Mouse (Mus musculus): ENCODE data around the gene Negr1. TPM values are rescaled to one million over a fixed set of nuclear protein-coding genes. Genes with fewer than 3 reads are reported as not detected.
A peak's percentile ranks its signal among the peaks of the same experiment; 100 is the strongest.

Negr1 gene
- polyA plus RNA-seq, 1 experiment: 1.7 TPM

DNA sequence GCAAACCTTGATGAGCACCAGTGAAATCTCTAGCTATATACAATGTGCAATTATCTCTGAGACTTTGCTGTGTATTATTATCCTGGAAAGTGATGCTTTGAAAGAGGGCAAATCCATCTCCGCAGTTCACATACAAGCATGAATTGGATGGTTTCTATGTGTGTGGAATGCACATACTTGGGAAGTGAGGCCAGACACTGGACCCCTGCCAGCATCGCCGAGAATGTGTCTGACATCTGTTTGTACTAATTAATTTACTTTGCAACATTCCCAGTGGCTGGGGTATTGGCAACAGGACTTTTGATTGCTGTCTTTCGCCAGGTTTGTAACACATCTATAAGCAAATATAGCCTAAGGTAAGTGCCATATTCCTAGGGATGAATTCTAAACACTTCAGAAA lies 420.5 kb downstream of the Negr1 start:
- H3K27me3 ChIP-seq (replicated peaks; ENCODE audit: control insufficient read depth, insufficient read depth, low read length): no peaks in the 10 kb centered on the region
- peak; percentile 8 for DNase-seq
- no peaks in the 10 kb centered on the region for H3K36me3 ChIP-seq (ENCODE audit: control insufficient read depth, insufficient read depth, low read length)
- H3K4me3 ChIP-seq (ENCODE audit: insufficient read depth, low read depth, low read length): no peak overlapping the region
- no peaks in the 10 kb centered on the region for H3K4me1 ChIP-seq (ENCODE audit: control insufficient read depth, insufficient read depth, low read length)
- no peak overlapping the region for H3K27ac ChIP-seq (ENCODE audit: insufficient read depth, low read depth, low read length)
- TF ChIP-seq POLR2A (IDR thresholded peaks at IDR 0.05; ENCODE audit: low read depth, low read length) (no peak), CTCF (conservative IDR thresholded peaks at IDR 0.05; ENCODE audit: insufficient read depth, insufficient read length, low read depth, low read length) (no peak)
- 42% methylated on average over 4 of the region's 4 CpGs for WGBS

DNA sequence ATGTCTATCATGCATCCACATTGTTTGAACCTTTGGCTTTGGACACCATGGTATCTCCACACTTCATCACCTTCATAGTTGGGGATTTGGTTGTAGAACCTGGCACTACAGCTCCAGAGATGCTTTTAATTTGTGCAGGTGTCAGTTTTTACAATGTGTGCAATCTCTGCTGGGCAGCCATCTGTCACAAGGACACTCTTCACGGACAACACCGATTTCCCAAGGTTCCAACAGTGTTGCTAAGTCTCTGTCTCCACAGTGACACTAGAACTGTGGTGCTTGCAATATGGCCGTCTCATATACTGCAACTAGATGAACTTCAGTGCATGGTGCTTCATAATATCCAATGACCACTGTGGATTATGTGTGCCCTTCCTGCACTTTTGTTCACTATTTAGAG lies 425.5 kb downstream of the Negr1 start:
- TF ChIP-seq POLR2A (IDR thresholded peaks at IDR 0.05; ENCODE audit: low read depth, low read length): no peak
- no peak for TF ChIP-seq CTCF (conservative IDR thresholded peaks at IDR 0.05; ENCODE audit: insufficient read depth, insufficient read length, low read depth, low read length)

DNA sequence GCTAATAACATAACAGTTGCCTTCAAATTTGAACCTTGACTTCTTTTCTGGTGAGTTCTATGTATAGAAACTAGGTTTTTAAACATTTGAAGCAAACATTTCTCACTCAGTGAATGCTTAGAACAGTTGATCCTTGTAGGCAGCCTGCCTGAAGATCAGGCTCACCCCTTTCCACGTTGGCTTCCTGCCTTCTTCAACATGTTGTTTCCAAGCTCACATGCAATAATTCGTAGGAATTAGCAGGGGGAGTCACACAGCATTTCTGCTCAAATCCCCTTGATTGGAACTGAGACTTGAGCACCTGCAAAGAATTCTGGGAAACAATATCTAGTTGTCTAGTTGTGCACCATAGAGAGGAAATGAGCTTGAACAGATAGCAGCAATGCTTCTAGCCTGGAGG lies 430.6 kb downstream of the Negr1 start:
- DNase-seq: no peak
- no peak overlapping the region for H3K27ac ChIP-seq (ENCODE audit: insufficient read depth, low read depth, low read length)
- H3K4me3 ChIP-seq (ENCODE audit: insufficient read depth, low read depth, low read length): no peak overlapping the region
- H3K36me3 ChIP-seq (ENCODE audit: control insufficient read depth, insufficient read depth, low read length): no peaks in the 10 kb centered on the region
- H3K27me3 ChIP-seq (replicated peaks; ENCODE audit: control insufficient read depth, insufficient read depth, low read length): no peaks in the 10 kb centered on the region
- 47% methylated on average over 2 of the region's 2 CpGs for WGBS
- no peaks in the 10 kb centered on the region for H3K4me1 ChIP-seq (ENCODE audit: control insufficient read depth, insufficient read depth, low read length)
- TF ChIP-seq CTCF (conservative IDR thresholded peaks at IDR 0.05; ENCODE audit: insufficient read depth, insufficient read length, low read depth, low read length) (no peak), POLR2A (IDR thresholded peaks at IDR 0.05; ENCODE audit: low read depth, low read length) (no peak)

More for the DNA sequence above, 425.5 kb downstream of the Negr1 start:
- Histone ChIP-seq H3K27ac (ENCODE audit: insufficient read depth, low read depth, low read length) (no peak overlapping the region), H3K4me1 (ENCODE audit: control insufficient read depth, insufficient read depth, low read length) (no peaks in the 10 kb centered on the region), H3K4me3 (ENCODE audit: insufficient read depth, low read depth, low read length) (no peak overlapping the region), H3K27me3 (replicated peaks; ENCODE audit: control insufficient read depth, insufficient read depth, low read length) (no peaks in the 10 kb centered on the region), H3K36me3 (ENCODE audit: control insufficient read depth, insufficient read depth, low read length) (no peaks in the 10 kb centered on the region)
- DNase-seq: no peak
- 94% methylated on average over 3 of the region's 3 CpGs for WGBS

DNA sequence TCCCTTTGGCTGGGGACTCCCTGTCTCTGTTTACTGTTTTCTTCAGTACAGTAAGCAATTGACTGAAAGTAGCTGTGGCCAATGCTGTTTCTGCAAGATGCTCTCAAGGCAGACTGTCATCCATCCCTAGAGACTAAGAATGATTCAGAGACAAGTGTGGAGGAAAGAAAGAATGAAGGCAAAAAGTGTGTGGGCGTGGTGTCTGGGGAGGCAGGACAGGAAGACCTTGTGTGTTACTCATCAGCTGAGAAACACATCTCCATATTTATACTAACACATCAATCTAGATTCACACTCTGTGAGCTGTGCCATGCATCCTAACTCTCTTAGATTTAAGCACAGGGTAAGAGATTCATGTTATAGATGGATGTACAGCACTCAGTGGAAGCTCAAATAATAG lies 431.2 kb downstream of the Negr1 start:
- H3K4me3 ChIP-seq (ENCODE audit: insufficient read depth, low read depth, low read length): no peak overlapping the region
- TF ChIP-seq POLR2A (IDR thresholded peaks at IDR 0.05; ENCODE audit: low read depth, low read length): no peak
- no peak for TF ChIP-seq CTCF (conservative IDR thresholded peaks at IDR 0.05; ENCODE audit: insufficient read depth, insufficient read length, low read depth, low read length)
- DNase-seq: no peak
- H3K36me3 ChIP-seq (ENCODE audit: control insufficient read depth, insufficient read depth, low read length): no peaks in the 10 kb centered on the region
- H3K4me1 ChIP-seq (ENCODE audit: control insufficient read depth, insufficient read depth, low read length): no peaks in the 10 kb centered on the region
- no peak overlapping the region for H3K27ac ChIP-seq (ENCODE audit: insufficient read depth, low read depth, low read length)
- 90% methylated on average over 1 of the region's 1 CpGs for WGBS
- H3K27me3 ChIP-seq (replicated peaks; ENCODE audit: control insufficient read depth, insufficient read depth, low read length): no peaks in the 10 kb centered on the region

DNA sequence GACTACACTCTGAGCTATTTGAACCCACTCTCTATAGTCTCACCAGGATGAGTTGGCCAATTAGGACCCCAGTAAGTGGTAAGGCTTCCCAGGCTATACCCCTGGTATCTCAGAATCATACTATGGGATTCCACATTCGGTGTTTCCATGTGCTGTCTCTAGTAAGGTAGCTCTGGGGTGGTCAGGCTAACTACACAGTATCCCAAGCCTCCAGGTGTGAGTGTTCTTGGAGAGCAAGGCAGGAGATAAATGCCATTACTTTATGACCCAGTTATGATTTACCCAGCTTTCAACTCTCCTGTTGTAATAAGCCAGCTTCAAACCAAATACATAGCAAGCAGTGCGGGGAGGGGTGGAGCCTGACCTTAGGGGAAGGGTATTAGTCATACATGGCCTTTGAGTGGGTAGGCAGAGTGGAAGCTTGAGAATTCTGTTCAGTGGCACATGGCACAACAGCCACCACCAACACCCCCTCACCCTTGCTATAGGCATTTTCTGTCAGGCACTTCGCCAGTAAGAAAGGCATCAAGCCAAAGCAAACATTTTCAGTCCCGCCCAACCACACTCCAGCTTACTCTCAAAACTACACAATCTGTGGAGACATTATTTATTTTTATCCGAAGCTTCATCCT lies 437.7 kb downstream of the Negr1 start:
- no peaks in the 10 kb centered on the region for H3K27me3 ChIP-seq (replicated peaks; ENCODE audit: control insufficient read depth, insufficient read depth, low read length)
- H3K27ac ChIP-seq (ENCODE audit: insufficient read depth, low read depth, low read length): no peak overlapping the region
- peak; percentile 1 for DNase-seq
- no peak overlapping the region for H3K4me3 ChIP-seq (ENCODE audit: insufficient read depth, low read depth, low read length)
- no peaks in the 10 kb centered on the region for H3K36me3 ChIP-seq (ENCODE audit: control insufficient read depth, insufficient read depth, low read length)
- no peak for TF ChIP-seq POLR2A (IDR thresholded peaks at IDR 0.05; ENCODE audit: low read depth, low read length)
- 56% methylated on average over 5 of the region's 5 CpGs for WGBS
- no peaks in the 10 kb centered on the region for H3K4me1 ChIP-seq (ENCODE audit: control insufficient read depth, insufficient read depth, low read length)

DNA sequence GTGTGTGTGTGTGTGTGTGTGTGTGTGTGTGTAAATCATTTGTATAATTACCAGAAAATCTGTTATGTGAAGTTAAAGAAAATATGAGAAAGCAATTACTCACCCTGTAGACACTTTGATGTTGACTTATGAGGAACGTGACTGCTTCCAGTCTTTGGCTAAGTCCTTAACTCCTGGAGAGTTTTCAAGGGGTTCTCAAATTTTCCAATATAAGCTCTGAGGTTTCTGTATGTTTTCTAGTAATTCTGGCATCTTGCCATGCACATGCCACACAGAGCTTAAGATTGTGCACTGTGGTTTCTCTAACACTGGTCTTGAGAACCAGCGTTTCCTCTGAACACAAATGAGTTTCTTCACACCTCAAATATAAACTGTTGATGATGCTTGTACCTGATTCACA lies 460.0 kb downstream of the Negr1 start:
- H3K27me3 ChIP-seq (replicated peaks; ENCODE audit: control insufficient read depth, insufficient read depth, low read length): no peaks in the 10 kb centered on the region
- 63% methylated on average over 2 of the region's 2 CpGs for WGBS
- no peak overlapping the region for H3K27ac ChIP-seq (ENCODE audit: insufficient read depth, low read depth, low read length)
- H3K36me3 ChIP-seq (ENCODE audit: control insufficient read depth, insufficient read depth, low read length): no peaks in the 10 kb centered on the region
- H3K4me1 ChIP-seq (ENCODE audit: control insufficient read depth, insufficient read depth, low read length): peaks cover 4% of the 10 kb centered on the region; the same call in 1 of the 2 replicates
- H3K4me3 ChIP-seq (ENCODE audit: insufficient read depth, low read depth, low read length): no peak overlapping the region
- TF ChIP-seq CTCF (conservative IDR thresholded peaks at IDR 0.05; ENCODE audit: insufficient read depth, insufficient read length, low read depth, low read length): no peak
- no peak for TF ChIP-seq POLR2A (IDR thresholded peaks at IDR 0.05; ENCODE audit: low read depth, low read length)
- no peak for DNase-seq

DNA sequence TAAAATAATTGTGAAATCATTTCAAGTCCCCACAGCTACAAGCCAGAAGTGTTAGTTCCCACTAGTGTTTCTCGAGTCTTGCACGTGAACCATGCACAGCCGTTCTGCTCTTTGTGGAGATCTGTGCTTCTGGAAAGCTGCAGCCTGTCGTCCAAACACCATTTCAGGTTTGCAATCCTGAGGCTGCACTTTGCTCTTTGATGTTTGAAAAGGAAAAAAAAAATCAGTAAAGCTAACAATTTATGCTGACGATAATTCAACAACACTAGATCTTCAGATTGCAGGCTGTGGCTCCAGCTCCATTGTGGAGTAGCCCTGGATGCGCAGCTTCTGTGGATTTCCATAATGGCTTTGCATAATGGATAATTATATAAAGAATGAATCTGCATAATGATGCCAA lies 463.0 kb downstream of the Negr1 start:
- no peak overlapping the region for H3K27ac ChIP-seq (ENCODE audit: insufficient read depth, low read depth, low read length)
- no peaks in the 10 kb centered on the region for H3K36me3 ChIP-seq (ENCODE audit: control insufficient read depth, insufficient read depth, low read length)
- DNase-seq: peak; percentile 23
- TF ChIP-seq CTCF (conservative IDR thresholded peaks at IDR 0.05; ENCODE audit: insufficient read depth, insufficient read length, low read depth, low read length) (no peak), POLR2A (IDR thresholded peaks at IDR 0.05; ENCODE audit: low read depth, low read length) (no peak)
- no peak overlapping the region for H3K4me3 ChIP-seq (ENCODE audit: insufficient read depth, low read depth, low read length)
- H3K27me3 ChIP-seq (replicated peaks; ENCODE audit: control insufficient read depth, insufficient read depth, low read length): no peaks in the 10 kb centered on the region
- peaks cover 4% of the 10 kb centered on the region; the same call in 1 of the 2 replicates for H3K4me1 ChIP-seq (ENCODE audit: control insufficient read depth, insufficient read depth, low read length)
- 59% methylated on average over 6 of the region's 6 CpGs for WGBS

Measured in kidney, adult 2 months (tissue).